Mouse (Mus musculus) ES-E14 (cell line): ENCODE results near the gene Ankrd34c.

Source experiments
- CHD2 ChIP-seq: IDR thresholded peaks from 2 replicates; pipeline ENCODE4 v1.6.1; 2014; ENCODE audit warnings: mild to moderate bottlenecking, low read depth, low read length, inconsistent platforms
- HCFC1 ChIP-seq: IDR thresholded peaks from 2 replicates; pipeline ENCODE4 v1.6.1; 2012; ENCODE audit warnings: low read length, inconsistent platforms, borderline replicate concordance; ENCODE audit not compliant: insufficient read depth
- MAFK ChIP-seq: IDR thresholded peaks from 2 replicates; pipeline ENCODE4 v1.6.1; 2014; ENCODE audit warnings: mild to moderate bottlenecking, low read depth, low read length, inconsistent platforms; ENCODE audit not compliant: insufficient read depth
- ZC3H11A ChIP-seq: IDR thresholded peaks from 2 replicates; pipeline ENCODE4 v1.6.1; 2012; ENCODE audit warnings: low read depth, mild to moderate bottlenecking, inconsistent platforms, low read length, borderline replicate concordance
- ZNF384 ChIP-seq: IDR thresholded peaks from 2 replicates; pipeline ENCODE4 v1.6.1; 2012; ENCODE audit warnings: low read depth, low read length, inconsistent platforms

DNA sequence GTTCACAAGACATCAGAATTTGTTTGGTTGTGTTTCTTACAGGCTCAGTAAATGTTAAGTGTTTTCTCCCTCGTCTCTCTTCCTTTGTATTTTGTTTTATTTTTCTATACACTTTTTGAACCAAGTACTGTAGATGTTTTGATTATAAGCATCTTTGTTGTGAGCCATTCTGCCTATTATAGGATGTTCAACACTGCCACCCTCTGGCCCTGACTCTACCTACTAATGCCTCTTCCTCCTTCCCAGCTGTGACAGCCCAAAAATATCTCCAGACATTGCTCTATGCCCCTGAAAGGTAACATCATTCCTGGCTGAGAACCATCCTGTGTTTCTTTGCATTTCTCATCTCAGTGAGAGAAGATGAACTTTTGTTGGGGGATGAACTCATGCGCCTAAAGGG, 52.0 kb downstream of the Ankrd34c start:
- TF ChIP-seq CHD2 (no peak), HCFC1 (no peak), ZC3H11A (no peak), MAFK (no peak), ZNF384 (no peak)
